Mouse (Mus musculus): ENCODE measurements around the gene Khdc1b. TPM values are rescaled to one million over a fixed set of nuclear protein-coding genes. Genes with fewer than 3 reads are reported as not detected.
A peak's percentile ranks its signal among the peaks of the same experiment; 100 is the strongest.
"Not testable (repeated sequence)": the region's sequence is repeated elsewhere in the genome, so short reads cannot be mapped to it uniquely, and the experiment has no call there.

Khdc1b gene
- polyA plus RNA-seq (2015; fragmentation: Nextera tagmentation; extraction: Ambion mirVana), result not detected in 2 replicates

GRCm38 (mm10) chr1:21383256-21383655, at the start of gene Khdc1b:
TSS of gene Khdc1b (plus strand) at chr1:21383556.
- Histone ChIP-seq H3K4me1 (no peaks in the 10 kb centered on the region), H3K27me3 (no peaks in the 10 kb centered on the region), H3K9me3 (replicated peaks) (no peaks in the 10 kb centered on the region; the same call in 1 of the 2 replicates), H3K27ac (no peak within 1 kb of the TSS), H3K9ac (no peak within 1 kb of the TSS), H3K36me3 (no peaks in the 10 kb centered on the region), H3K4me2 (no peak within 1 kb of the TSS), H3K4me3 (replicated peaks) (no peak within 1 kb of the TSS)
- ATAC-seq (replicated peaks; ENCODE audit: low FRiP score), result no peak
- WGBS, result 78% methylated on average over 1 of the region's 1 CpGs

DNA sequence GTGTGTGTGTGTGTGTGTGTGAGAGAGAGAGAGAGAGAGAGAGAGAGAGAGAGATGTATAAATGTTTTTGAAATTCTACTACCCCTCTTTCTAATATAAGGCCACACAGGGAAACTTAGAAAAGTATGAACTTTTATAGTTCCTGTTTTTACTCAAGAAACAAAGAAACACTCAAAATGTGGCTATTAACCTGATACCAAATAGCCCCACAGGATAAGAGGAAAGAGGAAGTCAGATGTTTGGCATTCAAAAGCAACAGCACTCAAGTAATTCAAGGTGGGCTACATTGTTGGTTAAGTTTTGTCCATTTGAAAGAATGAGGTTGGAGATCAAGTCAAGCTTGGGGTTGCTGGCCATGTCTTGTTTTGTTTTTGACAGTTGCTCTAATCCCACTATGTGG, 47.5 kb upstream of the Khdc1b start:
- no peaks in the 10 kb centered on the region for H3K9me3 ChIP-seq (replicated peaks)
- H3K4me2 ChIP-seq, result no peak overlapping the region
- no peak overlapping the region for H3K4me3 ChIP-seq (replicated peaks)
- H3K9ac ChIP-seq, result no peak overlapping the region
- H3K27me3 ChIP-seq, result no peaks in the 10 kb centered on the region
- H3K4me1 ChIP-seq, result no peaks in the 10 kb centered on the region
- no peaks in the 10 kb centered on the region for H3K36me3 ChIP-seq
- no peak overlapping the region for H3K27ac ChIP-seq
- ATAC-seq (replicated peaks; ENCODE audit: low FRiP score), result no peak

DNA sequence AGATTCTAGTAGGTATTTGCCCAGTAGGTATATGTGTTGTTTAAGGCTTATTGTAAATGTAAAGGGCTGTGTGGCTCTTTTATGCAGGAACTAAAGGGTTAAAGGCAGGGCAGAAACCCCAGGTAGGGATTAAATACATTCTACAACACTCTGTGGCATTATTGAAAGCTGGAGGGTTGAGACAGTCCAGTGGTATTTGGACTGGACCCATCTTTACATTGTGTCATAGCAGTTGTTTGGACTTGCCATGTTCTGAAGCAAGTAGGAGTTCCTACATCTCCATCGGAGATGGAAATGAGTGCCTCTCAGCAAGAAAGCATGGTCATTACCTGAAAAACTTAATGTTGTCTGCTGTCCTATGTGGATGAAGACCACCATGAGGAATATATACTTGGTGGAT, 42.6 kb upstream of the Khdc1b start:
- Histone ChIP-seq H3K4me2 (no peak overlapping the region), H3K9ac (no peak overlapping the region), H3K4me3 (replicated peaks) (no peak overlapping the region), H3K4me1 (no peaks in the 10 kb centered on the region), H3K36me3 (no peaks in the 10 kb centered on the region), H3K27me3 (no peaks in the 10 kb centered on the region), H3K27ac (no peak overlapping the region), H3K9me3 (replicated peaks) (no peaks in the 10 kb centered on the region)
- no peak for ATAC-seq (replicated peaks; ENCODE audit: low FRiP score)
- WGBS, result 100% methylated on average over 1 of the region's 1 CpGs

DNA sequence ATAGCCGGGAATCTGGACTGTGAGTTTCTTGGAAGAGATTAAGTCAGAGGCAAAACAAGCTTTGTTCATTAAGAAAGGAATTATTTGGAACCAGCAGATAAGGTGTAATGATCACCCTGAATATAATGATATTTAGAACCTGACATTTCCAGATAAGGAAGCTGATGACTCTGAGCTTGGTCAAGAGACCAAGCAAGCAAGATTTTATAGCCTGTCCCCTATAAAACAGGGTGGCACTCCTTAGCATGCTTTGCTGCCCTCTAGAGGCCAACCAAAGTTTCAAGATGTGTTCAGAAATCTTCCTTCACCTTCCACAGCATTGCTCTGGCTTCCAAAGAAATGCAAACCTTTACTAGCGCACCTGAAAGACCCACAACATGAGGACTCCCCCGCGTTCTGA, 39.1 kb upstream of the Khdc1b start:
- no peak overlapping the region for H3K9ac ChIP-seq
- H3K4me2 ChIP-seq, result no peak overlapping the region
- 68% methylated on average over 4 of the region's 4 CpGs for WGBS
- no peak overlapping the region for H3K27ac ChIP-seq
- no peaks in the 10 kb centered on the region for H3K36me3 ChIP-seq
- 0 out of 2 replicates have a peak, but pooled peaks have one; percentile 33 for ATAC-seq (replicated peaks; ENCODE audit: low FRiP score)
- H3K9me3 ChIP-seq (replicated peaks), result no peaks in the 10 kb centered on the region
- H3K4me1 ChIP-seq, result no peaks in the 10 kb centered on the region
- no peak overlapping the region for H3K4me3 ChIP-seq (replicated peaks)
- no peaks in the 10 kb centered on the region for H3K27me3 ChIP-seq

DNA sequence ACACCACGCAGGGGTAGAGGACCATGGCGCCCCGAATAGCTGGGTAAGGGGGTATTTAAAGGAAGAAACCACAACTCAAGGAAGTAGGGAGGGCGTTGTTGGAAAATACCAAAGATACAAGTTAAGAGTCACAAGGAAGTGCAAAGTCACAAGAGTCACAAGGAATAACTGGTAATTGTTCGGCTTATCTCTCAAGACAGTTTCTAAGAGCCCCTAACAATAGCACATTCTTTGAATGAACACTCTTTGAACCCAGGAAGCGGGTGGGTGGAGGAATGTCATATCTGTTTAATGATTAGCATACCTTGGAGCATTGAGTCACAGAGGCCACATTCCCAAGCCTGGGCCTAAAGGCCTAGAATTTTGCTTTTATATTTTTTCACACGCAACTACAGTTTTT, 38.6 kb upstream of the Khdc1b start:
- H3K27ac ChIP-seq; H3K4me3 ChIP-seq (replicated peaks); H3K27me3 ChIP-seq; H3K9ac ChIP-seq; H3K9me3 ChIP-seq (replicated peaks); H3K4me2 ChIP-seq; H3K36me3 ChIP-seq; ATAC-seq (replicated peaks; ENCODE audit: low FRiP score); H3K4me1 ChIP-seq: not testable (repeated sequence)
- 88% methylated on average over 7 of the region's 7 CpGs for WGBS

GRCm38 (mm10) chr1:21349341-21349740, 34.0 kb upstream of the Khdc1b start, which contains the start of gene Khdc1a:
TSS of gene Khdc1a (plus strand) at chr1:21349641.
- Histone ChIP-seq H3K4me3 (replicated peaks) (no peak within 1 kb of the TSS), H3K4me1 (no peaks in the 10 kb centered on the region), H3K4me2 (no peak within 1 kb of the TSS), H3K27me3 (no peaks in the 10 kb centered on the region), H3K27ac (no peak within 1 kb of the TSS), H3K36me3 (no peaks in the 10 kb centered on the region), H3K9me3 (replicated peaks) (no peaks in the 10 kb centered on the region), H3K9ac (no peak within 1 kb of the TSS)
- WGBS, result 68% methylated on average over 2 of the region's 2 CpGs
- no peak for ATAC-seq (replicated peaks; ENCODE audit: low FRiP score)

- not testable (repeated sequence) for H3K9ac ChIP-seq; H3K4me3 ChIP-seq (replicated peaks); H3K4me2 ChIP-seq; H3K36me3 ChIP-seq; H3K27ac ChIP-seq; H3K4me1 ChIP-seq; H3K9me3 ChIP-seq (replicated peaks); ATAC-seq (replicated peaks; ENCODE audit: low FRiP score); H3K27me3 ChIP-seq
- WGBS, result 86% methylated on average over 1 of the region's 1 CpGs
These were observed 15.3 kb upstream of the Khdc1b start, which contains the start of gene Khdc1c for GRCm38 (mm10) chr1:21368031-21368430. TSS of gene Khdc1c (plus strand) at chr1:21368331.

- Histone ChIP-seq H3K27me3 (no peaks in the 10 kb centered on the region), H3K9me3 (replicated peaks) (no peaks in the 10 kb centered on the region), H3K36me3 (no peaks in the 10 kb centered on the region), H3K4me1 (0 out of 2 replicates have a peak, but pooled peaks cover 3% of the 10 kb centered on the region), H3K27ac (no peak overlapping the region), H3K9ac (no peak overlapping the region), H3K4me2 (no peak overlapping the region), H3K4me3 (replicated peaks) (no peak overlapping the region)
- ATAC-seq (replicated peaks; ENCODE audit: low FRiP score), result 0 out of 2 replicates have a peak, but pooled peaks have one; percentile 62
- 38% methylated on average over 6 of the region's 6 CpGs for WGBS
These were observed 7.8 kb downstream of the Khdc1b start for GRCm38 (mm10) chr1:21391138-21391671.

GRCm38 (mm10) chr1:21402804-21403203, 19.4 kb downstream of the Khdc1b start:
- no peaks in the 10 kb centered on the region for H3K27me3 ChIP-seq
- WGBS, result 90% methylated on average over 8 of the region's 8 CpGs
- H3K4me3 ChIP-seq (replicated peaks), result no peak overlapping the region
- no peaks in the 10 kb centered on the region for H3K9me3 ChIP-seq (replicated peaks)
- no peaks in the 10 kb centered on the region for H3K36me3 ChIP-seq
- no peak overlapping the region for H3K9ac ChIP-seq
- H3K27ac ChIP-seq, result no peak overlapping the region
- no peak for ATAC-seq (replicated peaks; ENCODE audit: low FRiP score)
- H3K4me1 ChIP-seq, result no peaks in the 10 kb centered on the region
- H3K4me2 ChIP-seq, result no peak overlapping the region

- Histone ChIP-seq H3K9me3 (replicated peaks) (no peaks in the 10 kb centered on the region), H3K9ac (no peak overlapping the region), H3K27me3 (no peaks in the 10 kb centered on the region), H3K27ac (no peak overlapping the region), H3K4me3 (replicated peaks) (no peak overlapping the region), H3K36me3 (no peaks in the 10 kb centered on the region), H3K4me2 (no peak overlapping the region), H3K4me1 (0 out of 2 replicates have a peak, but pooled peaks cover 6% of the 10 kb centered on the region)
- 32% methylated on average over 2 of the region's 2 CpGs for WGBS
- no peak for ATAC-seq (replicated peaks; ENCODE audit: low FRiP score)
These were observed 23.9 kb downstream of the Khdc1b start for GRCm38 (mm10) chr1:21407266-21407665.

GRCm38 (mm10) chr1:21411331-21412196, 28.2 kb downstream of the Khdc1b start:
- Histone ChIP-seq H3K9ac (no peak overlapping the region), H3K9me3 (replicated peaks) (no peaks in the 10 kb centered on the region), H3K36me3 (no peaks in the 10 kb centered on the region), H3K4me2 (peak overlapping the region; percentile 46), H3K4me3 (replicated peaks) (no peak overlapping the region), H3K27ac (no peak overlapping the region), H3K27me3 (no peaks in the 10 kb centered on the region), H3K4me1 (0 out of 2 replicates have a peak, but pooled peaks cover 6% of the 10 kb centered on the region)
- 48% methylated on average over 18 of the region's 18 CpGs for WGBS
- peak; percentile 78 for ATAC-seq (replicated peaks; ENCODE audit: low FRiP score)

- Histone ChIP-seq H3K9me3 (replicated peaks) (no peaks in the 10 kb centered on the region), H3K4me2 (no peak overlapping the region), H3K36me3 (no peaks in the 10 kb centered on the region), H3K9ac (no peak overlapping the region), H3K27me3 (no peaks in the 10 kb centered on the region), H3K4me1 (0 out of 2 replicates have a peak, but pooled peaks cover 6% of the 10 kb centered on the region), H3K4me3 (replicated peaks) (no peak overlapping the region), H3K27ac (no peak overlapping the region)
- 86% methylated on average over 2 of the region's 2 CpGs for WGBS
- ATAC-seq (replicated peaks; ENCODE audit: low FRiP score), result no peak
These were observed 28.8 kb downstream of the Khdc1b start for GRCm38 (mm10) chr1:21412197-21412555.

Measured in kidney, embryonic 15.5 days (tissue).